Mouse (Mus musculus) v-Abl transformed pro-B cells (cell line): ENCODE measurements at regions not wholly inside any gene's neighbourhood (a gene's known extent, or its start where the extent isn't known, plus 50 kb on each side); places are given as distances from the start of the nearest gene placed in this dataset.

ENCODE experiments used
- in situ Hi-C, 2 experiments: fragments of 400-800 bp; cut with MboI; formaldehyde crosslinking; loops; one replicate each; pipeline ENCODE4 v1.15.1; 2025; ENCODE audit not compliant: unreplicated experiment in 2 of 2

DNA sequence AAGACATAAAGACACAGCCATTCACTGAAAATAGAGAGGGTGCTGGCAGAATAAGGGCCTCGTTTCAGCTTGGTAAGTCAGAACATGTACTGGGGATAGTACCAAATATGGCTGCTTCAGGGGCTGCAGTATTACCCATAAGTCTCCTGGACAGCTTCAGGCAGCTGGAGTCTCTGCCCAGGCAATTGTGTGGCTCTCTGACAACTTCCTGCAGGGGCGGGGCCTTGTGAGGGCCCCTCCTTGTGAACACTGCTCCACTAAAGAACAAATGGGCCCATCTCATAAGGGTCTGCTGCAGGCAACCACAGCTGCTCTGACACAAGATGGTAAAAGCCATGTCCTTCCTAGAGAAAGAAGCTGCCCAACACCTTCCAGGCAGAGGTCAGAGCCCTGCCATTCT, 102.4 kb upstream of the Smad3 start:
- in situ Hi-C loops = loop anchor here in 1 of 2 experiments (25.0 kb wide), 2 partner anchors 1098 to 1573 kb away; partner anchors contain the start of gene Spesp1

DNA sequence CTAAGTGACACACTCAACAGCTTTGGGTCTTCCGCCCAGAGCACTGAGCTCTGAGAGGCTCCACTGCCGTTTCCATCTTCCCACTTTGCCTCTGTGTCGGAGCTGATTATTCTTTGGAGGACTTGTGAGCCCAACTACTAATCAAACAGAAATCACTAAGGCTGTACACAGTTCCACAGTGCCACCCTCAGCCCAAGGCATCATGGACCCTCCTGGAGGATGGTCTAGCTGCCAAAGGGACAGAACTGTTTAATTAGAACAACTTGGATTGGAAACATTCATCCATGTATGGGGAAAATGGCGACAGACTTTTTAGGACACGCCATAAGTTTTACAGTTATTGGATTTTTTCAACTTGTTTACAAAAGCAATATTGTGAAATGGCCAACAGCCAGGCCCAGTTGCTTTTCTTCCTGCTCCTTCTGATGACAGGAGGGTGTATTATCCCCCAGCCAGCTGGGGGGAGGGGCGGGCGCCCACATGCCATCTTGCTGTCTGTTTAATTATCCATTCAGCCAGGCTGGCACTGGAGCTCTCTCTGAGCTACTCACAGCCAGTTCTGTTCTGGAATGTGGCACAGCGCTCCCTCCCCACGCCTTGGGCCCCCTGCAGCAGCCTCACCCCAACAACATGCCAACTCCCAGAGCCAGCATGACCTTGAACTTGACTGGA, 98.4 kb upstream of the Smad3 start:
- in situ Hi-C loops = loop anchor here in 1 of 2 experiments (25.0 kb wide), 2 partner anchors 1094 to 1569 kb away; partner anchors contain the start of gene Spesp1

DNA sequence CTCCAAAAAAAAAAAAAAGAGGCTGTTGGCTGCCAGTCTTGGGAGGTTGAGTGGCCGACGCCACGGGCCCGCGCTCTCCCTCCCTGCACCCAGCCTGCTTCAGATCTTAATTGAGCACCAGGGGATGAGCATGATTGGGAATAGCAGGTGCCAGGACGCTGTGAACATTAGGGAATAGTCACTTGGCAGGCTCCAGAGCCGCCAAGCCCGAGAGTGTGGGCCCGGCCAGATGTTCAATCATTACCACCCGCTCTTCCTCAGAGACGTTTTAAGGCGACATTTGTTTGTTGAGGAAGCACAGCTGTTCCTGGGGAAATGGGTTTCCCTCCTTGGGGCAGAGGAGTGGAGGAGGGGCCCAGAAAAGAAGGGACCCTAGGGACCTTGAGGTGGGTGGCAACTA, 94.0 kb upstream of the Smad3 start:
- in situ Hi-C loops = loop anchor here in 1 of 2 experiments (25.0 kb wide), 2 partner anchors 1090 to 1565 kb away; partner anchors contain the start of gene Spesp1

DNA sequence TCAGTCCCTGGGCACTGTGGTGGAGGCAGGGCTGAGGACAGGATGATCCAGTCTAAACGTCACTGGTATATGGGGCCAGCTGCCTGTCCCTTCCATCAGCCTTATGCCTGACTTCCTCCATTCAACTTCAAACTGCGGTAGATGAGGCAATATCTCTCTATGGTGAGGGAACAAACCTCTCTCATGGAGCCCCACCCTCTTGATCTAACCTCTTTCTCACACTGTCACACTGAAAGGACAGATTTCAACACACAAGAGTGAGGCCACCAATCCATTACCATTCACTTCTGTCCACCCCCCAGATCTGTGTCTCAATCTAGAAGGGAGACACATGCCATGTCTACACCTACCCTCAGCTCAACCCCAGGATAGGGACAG, 92.5 kb upstream of the Smad3 start:
- in situ Hi-C loops = loop anchor here in 1 of 2 experiments (25.0 kb wide), 2 partner anchors 1088 to 1563 kb away; partner anchors contain the start of gene Spesp1

DNA sequence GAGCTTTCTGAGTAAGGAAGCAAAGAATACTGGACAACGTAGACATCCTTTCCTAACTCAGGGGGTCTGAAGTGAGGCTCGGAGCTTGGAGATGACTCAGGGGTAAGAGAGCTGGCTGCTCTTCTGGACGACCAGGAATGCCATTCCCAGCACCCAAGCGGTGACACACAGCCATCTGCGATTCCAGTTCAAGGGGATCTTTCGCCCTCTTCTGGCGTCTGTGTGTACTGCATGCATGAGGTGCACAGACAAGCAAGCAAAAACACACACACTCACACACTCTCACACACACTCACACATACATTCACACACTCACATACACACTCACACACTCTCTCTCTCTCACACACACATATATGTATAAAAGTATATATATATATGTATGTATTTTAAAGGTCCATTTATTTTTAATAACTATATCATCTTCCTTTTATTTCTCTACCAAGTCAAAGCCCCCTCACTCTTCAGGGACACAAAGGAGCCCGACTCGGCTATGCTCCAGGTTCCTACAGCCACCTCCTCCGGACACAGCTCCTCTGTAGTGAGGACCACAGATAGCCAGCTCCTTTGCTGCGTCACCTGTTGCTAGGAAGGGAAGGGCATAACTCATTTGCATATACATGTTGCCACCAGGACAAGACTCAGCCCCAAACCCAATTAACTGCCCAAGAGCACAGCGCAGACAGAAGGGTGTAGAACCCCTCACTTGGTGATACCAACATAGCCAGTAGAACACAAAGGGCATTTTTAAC, 91.9 kb upstream of the Smad3 start:
- in situ Hi-C loops = loop anchor here (10.0 to 25.0 kb wide), 5 partner anchors 387 to 1562 kb away; partner anchors contain the start of gene Spesp1 (in 1 of the 2)

DNA sequence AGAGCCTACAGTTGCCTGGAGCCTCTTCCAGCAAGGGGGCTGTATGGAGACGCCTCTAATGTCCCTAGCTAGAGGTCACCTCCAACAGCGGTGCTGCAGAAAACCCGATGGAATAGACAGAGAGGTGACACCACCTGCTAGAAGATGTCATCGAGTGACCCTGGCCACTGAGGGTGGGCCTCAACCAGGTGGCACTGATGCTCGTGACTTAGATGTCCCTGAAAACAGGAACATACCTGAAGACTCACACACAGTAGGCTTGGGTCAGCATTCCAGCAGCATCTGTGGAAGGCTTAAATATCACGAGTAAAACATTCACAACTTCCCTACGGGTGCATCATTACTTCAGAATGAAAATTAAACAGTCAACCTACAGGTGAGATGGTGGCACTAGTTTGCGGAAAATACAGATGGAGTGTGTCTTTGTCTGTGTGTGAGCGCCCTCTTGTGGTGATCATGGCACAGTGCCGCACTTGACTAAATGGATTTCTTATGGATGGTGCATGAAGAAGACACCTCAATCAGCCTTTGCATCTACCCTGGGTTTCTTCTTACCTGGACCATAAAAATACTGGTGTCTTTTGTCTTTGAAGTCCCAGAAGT, 86.2 kb upstream of the Smad3 start:
- in situ Hi-C loops = loop anchor here (5.0 to 25.0 kb wide), 5 partner anchors 377 to 999 kb away; no protein-coding TSS in a partner anchor

DNA sequence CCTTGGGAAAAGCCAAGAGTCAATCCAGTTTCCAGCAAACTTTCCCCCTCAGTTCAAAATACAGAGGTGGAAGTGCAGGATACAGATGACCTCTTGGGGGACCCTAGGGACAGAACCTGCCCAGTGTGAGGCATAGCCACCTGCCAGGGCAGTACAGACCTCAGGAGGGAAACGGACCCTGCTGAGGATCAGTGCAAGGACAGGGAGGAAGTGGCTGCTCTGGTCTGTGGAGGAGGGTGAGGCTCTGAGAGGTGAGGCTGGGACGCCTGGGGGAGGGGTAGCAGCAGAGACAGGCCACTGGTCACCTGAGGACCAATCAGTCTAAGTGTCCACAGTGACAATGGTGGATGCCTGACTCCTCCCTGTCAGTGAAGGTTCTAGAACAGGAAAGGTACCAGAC, 85.6 kb upstream of the Smad3 start:
- in situ Hi-C loops = loop anchor here (5.0 to 25.0 kb wide), 5 partner anchors 376 to 999 kb away; no protein-coding TSS in a partner anchor

DNA sequence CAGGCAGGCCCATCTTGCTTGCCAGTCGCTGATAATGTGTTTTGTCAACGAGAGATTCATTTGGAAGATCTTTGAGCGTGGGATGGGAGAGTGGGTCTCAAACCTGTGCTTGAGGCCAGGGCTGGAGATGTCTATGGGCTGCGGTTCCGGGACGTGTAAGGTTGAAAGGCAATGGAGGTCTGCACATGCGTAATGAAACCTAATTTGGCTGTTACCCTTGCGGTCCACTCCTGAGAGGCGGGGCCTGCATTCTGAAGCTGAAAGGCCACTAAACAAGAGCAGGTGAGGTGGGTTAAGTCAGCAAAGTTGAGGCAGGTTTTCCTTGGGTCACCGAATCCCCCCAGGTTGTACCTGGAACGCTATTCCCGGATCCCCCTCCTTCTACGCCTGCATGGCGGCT, 83.3 kb upstream of the Smad3 start:
- in situ Hi-C loops = loop anchor here (5.0 to 25.0 kb wide), 5 partner anchors 374 to 996 kb away; no protein-coding TSS in a partner anchor

DNA sequence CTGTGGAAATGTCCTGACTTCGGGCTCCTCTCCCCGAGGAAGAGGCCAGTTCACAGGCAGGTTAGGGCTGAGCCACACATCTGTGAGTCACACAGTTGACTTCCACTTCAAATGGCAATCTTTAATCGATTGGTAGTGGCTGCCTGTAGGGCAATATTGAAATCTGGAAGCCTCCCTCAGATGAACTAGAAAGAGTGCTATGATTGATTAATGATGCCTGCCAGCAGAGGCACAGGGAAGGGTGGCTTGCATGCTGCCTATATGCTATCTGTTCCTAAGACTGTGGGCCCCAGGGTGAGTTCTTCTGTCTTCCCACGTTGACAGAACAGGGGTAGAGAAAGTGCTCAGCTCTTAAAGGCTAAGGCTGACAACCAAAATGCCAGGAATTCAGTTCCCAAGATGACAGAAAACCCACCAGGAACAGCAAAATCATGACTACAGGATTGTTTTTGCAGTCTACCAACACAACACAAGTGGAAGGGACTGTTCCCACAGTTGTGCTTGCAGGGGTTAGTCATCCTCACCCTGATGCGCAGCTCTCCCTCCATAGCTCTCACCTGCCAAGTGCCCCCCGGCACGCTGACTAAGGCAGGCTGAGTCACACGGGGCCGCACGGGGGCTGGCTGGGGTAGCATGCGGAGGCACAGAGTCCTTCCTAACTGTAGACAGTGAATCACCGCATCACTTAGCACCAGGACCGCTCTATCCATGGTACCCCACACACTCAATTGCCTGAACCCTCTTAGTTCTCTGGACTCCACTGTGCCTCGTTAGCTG, 81.4 kb upstream of the Smad3 start:
- in situ Hi-C loops = loop anchor here in 1 of 2 experiments (25.0 kb wide), 2 partner anchors 377 to 827 kb away; no protein-coding TSS in a partner anchor

DNA sequence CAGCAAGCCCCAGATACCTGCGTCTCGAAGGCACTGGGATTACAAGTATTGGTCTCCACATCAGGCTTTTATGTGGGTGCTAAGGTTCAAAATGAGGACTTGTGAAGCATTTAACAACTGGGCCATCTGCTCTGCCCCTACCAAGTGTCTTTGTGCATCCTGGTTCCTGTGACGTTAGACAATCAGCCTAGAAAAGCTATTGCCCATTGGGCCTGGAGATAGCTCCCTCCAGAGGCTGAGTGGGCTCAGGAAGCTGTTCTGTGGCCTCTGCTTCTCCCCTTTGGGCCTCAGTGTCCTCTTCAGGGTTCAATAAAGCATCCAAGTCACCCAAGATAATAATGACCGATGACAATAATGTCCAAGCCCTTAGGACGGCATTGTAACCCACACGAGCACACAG, 79.8 kb upstream of the Smad3 start:
- in situ Hi-C loops = loop anchor here in 1 of 2 experiments (25.0 kb wide), 2 partner anchors 375 to 825 kb away; no protein-coding TSS in a partner anchor

DNA sequence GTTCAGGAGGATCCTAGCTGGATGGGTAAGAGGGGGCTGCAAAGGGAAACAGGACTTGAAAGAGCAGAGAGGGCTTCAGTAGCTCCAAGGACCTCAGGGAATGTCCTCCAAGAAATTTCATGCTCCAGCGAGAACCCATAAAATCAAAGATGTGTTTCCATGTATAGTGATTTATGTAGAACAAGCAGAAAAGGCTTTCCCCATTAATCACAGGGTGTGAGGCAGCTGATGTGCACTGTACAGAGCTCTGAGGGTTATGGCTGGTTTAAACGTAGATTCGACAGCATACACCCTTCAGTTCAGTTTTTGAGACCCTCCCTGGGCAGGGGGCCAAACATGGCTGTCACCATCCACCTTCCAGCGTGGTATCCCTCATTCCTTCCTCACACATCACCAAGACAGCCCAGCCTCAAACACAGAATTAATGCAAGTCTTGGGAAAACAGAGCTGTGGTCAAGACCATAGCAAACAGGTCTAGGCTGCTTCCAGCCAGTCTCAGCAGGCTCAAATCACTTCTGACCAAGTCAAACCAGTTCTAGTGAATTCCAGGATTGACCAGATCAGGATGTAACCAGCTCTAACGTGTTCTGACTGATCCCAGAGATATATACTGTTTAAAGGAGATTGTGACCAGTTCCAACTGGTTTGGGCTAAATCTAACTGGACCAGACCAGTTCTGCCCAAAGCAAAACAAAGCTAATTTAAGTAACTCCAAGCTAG, 78.9 kb upstream of the Smad3 start:
- in situ Hi-C loops = loop anchor here in 1 of 2 experiments (25.0 kb wide), 2 partner anchors 374 to 824 kb away; no protein-coding TSS in a partner anchor

DNA sequence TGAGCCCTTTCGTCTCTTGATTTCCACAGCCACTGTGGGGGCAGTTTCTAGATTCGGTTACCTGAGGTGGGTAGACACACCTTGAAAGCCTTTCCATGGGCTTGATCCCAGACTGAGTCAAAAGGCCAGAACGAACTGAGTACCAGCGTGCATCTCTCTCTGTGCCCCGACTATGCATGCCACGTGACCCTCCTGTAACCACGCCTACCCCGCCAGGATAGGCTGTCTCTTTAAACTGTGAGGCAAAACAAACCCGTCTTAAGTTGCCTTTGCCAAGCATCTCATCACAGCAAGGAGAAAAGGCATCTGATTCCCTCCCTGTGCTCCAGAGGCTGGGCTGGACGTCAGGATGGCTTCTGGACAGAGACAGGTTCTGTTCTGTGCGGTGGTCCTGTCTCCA, 78.2 kb upstream of the Smad3 start:
- in situ Hi-C loops = loop anchor here in 1 of 2 experiments (25.0 kb wide), 2 partner anchors 374 to 824 kb away; no protein-coding TSS in a partner anchor

DNA sequence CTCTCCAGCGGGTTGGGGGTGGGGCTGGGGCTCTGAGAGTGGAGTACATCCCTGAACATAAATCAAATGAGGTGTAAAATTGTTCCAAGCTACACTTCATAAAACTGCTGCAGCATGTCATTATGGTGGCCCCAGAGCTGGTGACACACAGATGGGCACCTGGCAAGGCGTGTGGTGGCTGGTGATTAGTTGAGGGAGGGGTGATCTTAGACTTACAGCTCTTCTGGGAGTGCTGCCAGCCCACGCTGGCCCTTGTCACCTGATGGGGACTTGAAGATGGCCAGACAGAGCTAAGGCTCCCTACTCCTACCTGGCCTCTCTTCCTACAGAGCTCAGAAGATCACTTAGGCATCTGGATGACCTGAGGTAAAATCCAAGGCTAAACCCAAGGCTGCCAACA, 76.6 kb upstream of the Smad3 start:
- in situ Hi-C loops = loop anchor here in 1 of 2 experiments (25.0 kb wide), 2 partner anchors 372 to 822 kb away; no protein-coding TSS in a partner anchor

DNA sequence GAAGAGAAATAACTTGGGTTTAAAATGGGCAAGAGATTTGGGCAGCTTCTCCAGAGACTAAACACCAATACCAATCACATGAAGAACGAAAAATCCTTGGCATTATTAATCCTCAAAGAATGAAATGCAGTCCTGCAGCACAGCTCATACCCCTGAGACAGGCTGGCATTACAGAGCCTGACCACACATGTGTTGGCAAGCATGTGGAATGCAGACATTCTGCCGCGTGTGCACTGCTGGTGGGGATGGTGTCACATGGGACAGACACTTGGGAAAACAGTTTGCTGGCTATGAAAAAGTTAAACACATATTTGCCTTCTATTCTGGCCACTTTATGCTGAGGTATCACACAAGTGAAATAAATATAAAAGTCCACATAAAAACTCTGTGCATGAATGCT, 60.4 kb upstream of the Smad3 start:
- in situ Hi-C loops = loop anchor here in 1 of 2 experiments (10.0 kb wide), 1 partner anchor 213 kb away; the partner anchor contains the start of genes Aagab and Iqch

DNA sequence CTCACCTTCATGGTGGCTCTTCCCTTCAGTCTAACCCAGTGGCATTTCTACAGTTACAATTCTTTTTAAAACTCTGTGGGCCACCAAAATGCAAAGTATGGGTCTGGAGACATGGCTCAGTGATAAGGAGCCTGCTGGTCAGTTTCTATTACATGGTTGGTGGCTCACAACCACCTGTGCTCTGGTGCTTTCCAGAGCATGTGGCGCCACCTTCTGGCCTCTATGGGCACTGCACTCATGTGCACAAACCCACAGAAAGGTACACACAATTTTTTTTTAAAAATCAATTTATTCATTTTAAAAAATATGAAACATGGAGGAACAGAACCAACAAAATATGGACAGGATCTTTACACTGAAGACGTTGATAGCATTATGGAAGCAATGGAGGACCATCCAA, 58.7 kb upstream of the Smad3 start:
- in situ Hi-C loops = loop anchor here in 1 of 2 experiments (10.0 kb wide), 1 partner anchor 212 kb away; the partner anchor contains the start of genes Aagab and Iqch

DNA sequence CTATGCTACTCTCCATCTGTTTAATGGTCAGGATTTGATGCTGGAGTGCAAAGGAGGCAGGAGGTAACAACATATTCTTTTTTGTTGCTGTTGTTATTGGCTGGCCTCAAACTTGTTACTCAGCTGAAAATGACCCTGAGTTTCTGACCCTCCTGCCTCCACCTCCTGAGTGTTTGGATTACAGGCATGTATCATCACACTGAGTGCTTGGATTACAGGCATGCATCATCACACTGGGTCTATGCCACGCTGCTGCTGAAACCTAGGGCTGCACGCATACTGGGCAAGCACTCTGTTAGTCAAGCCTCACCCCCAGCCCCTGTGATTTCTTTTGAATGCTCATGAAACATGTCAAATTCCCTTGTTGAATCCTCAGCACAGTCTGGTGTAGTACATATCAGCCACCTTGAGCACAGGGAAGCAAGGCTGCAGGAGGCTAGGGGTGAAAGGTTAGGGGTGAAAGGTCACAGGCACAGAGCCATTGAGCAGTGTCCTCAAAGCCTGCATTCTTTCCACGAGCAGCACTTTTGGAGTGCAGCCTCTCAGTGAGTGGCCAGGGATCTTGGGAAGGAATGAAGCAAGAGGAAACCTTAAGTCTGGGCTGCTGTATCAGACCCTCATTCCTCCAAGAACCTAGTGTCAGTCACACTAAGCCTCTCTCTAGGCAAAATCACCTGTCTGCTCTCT, 52.2 kb upstream of the Smad3 start:
- in situ Hi-C loops = loop anchor here in 1 of 2 experiments (10.0 kb wide), 1 partner anchor 205 kb away; the partner anchor contains the start of genes Aagab and Iqch
